10 mouse cellular contexts compared by ENCODE assay signal in genomic region chr8:94733821-94734465, GRCm38 (mm10). TPM values are rescaled to one million over a fixed set of nuclear protein-coding genes. Genes with fewer than 3 reads are reported as not detected.
A peak's percentile ranks its signal among the peaks of the same experiment; 100 is the strongest.
DNase-seq lines count a peak whose midpoint lies in the region; ATAC-seq and TF ChIP-seq lines count a peak whose summit lies in the region.
"Had no signal": no experiment of that assay in that cellular context is flagged by ENCODE, and none has a peak within 500 bp of the region (broad histone marks: within the 10 kb centered on the region; RNA-seq: fewer than 3 reads in every experiment).

No protein-coding gene starts in this region.

- no peak overlapping the region for H3K4me2 ChIP-seq in lung, embryonic 14.5 days
- peak overlapping the region; percentile 80 for H3K4me2 ChIP-seq in liver, embryonic 14.5 days (ENCODE audit: low read depth)
- H3K4me2 ChIP-seq in midbrain, embryonic 15.5 days: no peak overlapping the region

- TF ChIP-seq EP300 in liver, embryonic 14.5 days (IDR thresholded peaks at IDR 0.05; ENCODE audit: low read depth): peak; percentile 93

- H3K27ac ChIP-seq in lung, embryonic 14.5 days (ENCODE audit: low read depth): no peak overlapping the region
- H3K27ac ChIP-seq in liver, embryonic 14.5 days: peak overlapping the region; percentile 98
- no peak overlapping the region for H3K27ac ChIP-seq in midbrain, embryonic 15.5 days

- TF ChIP-seq POLR2A in lung, adult 2 months (IDR thresholded peaks at IDR 0.05; ENCODE audit: borderline replicate concordance, extremely low read depth, low read depth, low read length): no peak

- no peaks in the 10 kb centered on the region for H3K27me3 ChIP-seq in lung, embryonic 14.5 days (ENCODE audit: insufficient read depth, low read length)
- H3K27me3 ChIP-seq in liver, embryonic 14.5 days (ENCODE audit: control insufficient read depth, insufficient read depth, low read length): no peaks in the 10 kb centered on the region
- no peaks in the 10 kb centered on the region for H3K27me3 ChIP-seq in midbrain, embryonic 15.5 days (replicated peaks)

- TF ChIP-seq CTCF in lung, embryonic 14.5 days (IDR thresholded peaks at IDR 0.05; ENCODE audit: low read depth): no peak
- no peak for TF ChIP-seq CTCF in lung, adult 2 months (IDR thresholded peaks at IDR 0.05; ENCODE audit: insufficient read depth, low read length)
- peak; percentile 25; the same call in 1 of the 2 replicates for TF ChIP-seq CTCF in liver, embryonic 14.5 days (IDR thresholded peaks at IDR 0.05; ENCODE audit: low read depth)

- DNase-seq in lung, embryonic 14.5 days: no peak
- no peak for DNase-seq in lung, adult 2 months
- DNase-seq in c-Kit-negative CD71-positive TER-119-positive erythroid progenitor cells, embryonic 14.5 days (ENCODE audit: low read depth, low spot score): peak; percentile 84
- peak; percentile 89 to 92 (median 91) for DNase-seq in liver, embryonic 14.5 days (ENCODE audit: low read depth in 3 of 3, low spot score in 3 of 3)
- peak; percentile 75 to 85 for DNase-seq in spleen, postnatal 36 days (ENCODE audit: low spot score in 2 of 2)
- no peak for DNase-seq in right cerebral cortex, adult 2 months (ENCODE audit: low spot score in 2 of 2)
- no peak for DNase-seq in cerebellum, postnatal 10 days
- DNase-seq: layer of hippocampus, postnatal 36 days had no signal

- peak; percentile 47; the same call in 1 of the 2 replicates for ATAC-seq in lung, embryonic 14.5 days (ENCODE audit: insufficient read depth)
- peak; percentile 97 for ATAC-seq in liver, embryonic 14.5 days (ENCODE audit: insufficient read depth)
- ATAC-seq in midbrain, embryonic 15.5 days (replicated peaks): no peak

- no peaks in the 10 kb centered on the region for H3K36me3 ChIP-seq in lung, embryonic 14.5 days (ENCODE audit: insufficient read depth)
- no peaks in the 10 kb centered on the region for H3K36me3 ChIP-seq in liver, embryonic 14.5 days (replicated peaks; ENCODE audit: control insufficient read depth, insufficient read depth, low read depth)
- no peaks in the 10 kb centered on the region for H3K36me3 ChIP-seq in midbrain, embryonic 15.5 days (replicated peaks)

- H3K9me3 ChIP-seq in lung, embryonic 14.5 days (ENCODE audit: low read depth, low read length): no peaks in the 10 kb centered on the region
- H3K9me3 ChIP-seq in liver, embryonic 14.5 days (ENCODE audit: control insufficient read depth, low read length): peaks cover 3% of the 10 kb centered on the region; the same call in 1 of the 2 replicates
- H3K9me3 ChIP-seq in midbrain, embryonic 15.5 days: no peaks in the 10 kb centered on the region

- no peak overlapping the region for H3K9ac ChIP-seq in lung, embryonic 14.5 days
- peak overlapping the region; percentile 88 for H3K9ac ChIP-seq in liver, embryonic 14.5 days (replicated peaks)
- H3K9ac ChIP-seq in midbrain, embryonic 15.5 days: no peak overlapping the region

- WGBS in lung, embryonic 14.5 days: 58% methylated on average over 5 of the region's 5 CpGs
- 54% methylated on average over 5 of the region's 5 CpGs for whole genome bisulfite sequencing in lung, adult 2 months
- 31% methylated on average over 5 of the region's 5 CpGs for WGBS in liver, embryonic 14.5 days (ENCODE audit: insufficient replicate concordance)
- WGBS in midbrain, embryonic 15.5 days: 72% methylated on average over 5 of the region's 5 CpGs

- H3K4me1 ChIP-seq in lung, embryonic 14.5 days (ENCODE audit: insufficient read depth): no peaks in the 10 kb centered on the region
- H3K4me1 ChIP-seq in lung, adult 2 months (ENCODE audit: control insufficient read depth, insufficient read depth, low read length): peaks cover 11% of the 10 kb centered on the region; the same call in 1 of the 2 replicates
- H3K4me1 ChIP-seq in liver, embryonic 14.5 days (replicated peaks; ENCODE audit: control insufficient read depth in 2 of 2, insufficient read depth in 2 of 2, low read length in 1 of 2): peaks cover 64 to 72% of the 10 kb centered on the region in 2 experiments
- no peaks in the 10 kb centered on the region for H3K4me1 ChIP-seq in midbrain, embryonic 15.5 days

- H3K4me3 ChIP-seq in lung, embryonic 14.5 days (ENCODE audit: low read depth, low read length): no peak overlapping the region
- H3K4me3 ChIP-seq in lung, adult 2 months (replicated peaks; ENCODE audit: extremely low read depth, low read depth, low read length): no peak overlapping the region
- peak overlapping the region; percentile 10 to 19; a peak in 3 of 4 replicates for H3K4me3 ChIP-seq in liver, embryonic 14.5 days (ENCODE audit: insufficient read depth in 1 of 2, low read depth in 2 of 2, low read length in 2 of 2)
- no peak overlapping the region for H3K4me3 ChIP-seq in midbrain, embryonic 15.5 days

RNA-seq across cellular contexts. Expression of gene Ccl22, which starts 11.4 kb away (rescaled TPM):
- polyA plus RNA-seq in lung, embryonic 14.5 days (2014; fragmentation: Nextera tagmentation; extraction: Ambion mirVana): not detected in 2 replicates
- 11.8 and 11.9 TPM in 2 replicates for polyA plus RNA-seq in lung, adult 2 months (2012; rRNA removed)
- 0.17 and 0.19 TPM in 2 replicates for polyA plus RNA-seq in liver, embryonic 14.5 days (2012; rRNA removed)
- polyA plus RNA-seq in liver, embryonic 14.5 days (2014; fragmentation: Nextera tagmentation; extraction: Ambion mirVana): 0.22 and 0.45 TPM in 2 replicates
- polyA plus RNA-seq in midbrain, embryonic 15.5 days (2015; fragmentation: Nextera tagmentation; extraction: Ambion mirVana): 0.14 TPM in 1 of 2 replicates, not detected in the other
- polyA plus RNA-seq: hindbrain, embryonic 11.5 days had no signal

RNA-seq across cellular contexts. Expression of gene Pllp, which starts 37.9 kb away (rescaled TPM):
- polyA plus RNA-seq in lung, embryonic 14.5 days (2014; fragmentation: Nextera tagmentation; extraction: Ambion mirVana): 4.2 and 4.4 TPM in 2 replicates
- 108 and 172 TPM in 2 replicates for polyA plus RNA-seq in lung, adult 2 months (2012; rRNA removed)
- polyA plus RNA-seq in liver, embryonic 14.5 days (2012; rRNA removed): 0.36 and 0.52 TPM in 2 replicates
- 0.85 TPM in 2 replicates for polyA plus RNA-seq in liver, embryonic 14.5 days (2014; fragmentation: Nextera tagmentation; extraction: Ambion mirVana)
- 1.5 and 1.6 TPM in 2 replicates for polyA plus RNA-seq in midbrain, embryonic 15.5 days (2015; fragmentation: Nextera tagmentation; extraction: Ambion mirVana)

RNA-seq across cellular contexts. Expression of gene Cx3cl1, which starts 37.9 kb away (rescaled TPM):
- 7.3 and 8.0 TPM in 2 replicates for polyA plus RNA-seq in lung, embryonic 14.5 days (2014; fragmentation: Nextera tagmentation; extraction: Ambion mirVana)
- 65.8 and 132 TPM in 2 replicates for polyA plus RNA-seq in lung, adult 2 months (2012; rRNA removed)
- 0.11 and 0.12 TPM in 2 replicates for polyA plus RNA-seq in liver, embryonic 14.5 days (2012; rRNA removed)
- 0.33 and 0.34 TPM in 2 replicates for polyA plus RNA-seq in liver, embryonic 14.5 days (2014; fragmentation: Nextera tagmentation; extraction: Ambion mirVana)
- 34.2 and 41.3 TPM in 2 replicates for polyA plus RNA-seq in midbrain, embryonic 15.5 days (2015; fragmentation: Nextera tagmentation; extraction: Ambion mirVana)

Comparison
In these comparisons a context has a peak if more than half of its experiments do, and no peak if none do; other contexts are left out.
1. RNA of gene Pllp, which starts 37.9 kb away (polyA plus RNA-seq): 108 to 172 TPM in lung, adult 2 months; 4.2 to 4.4 TPM in lung, embryonic 14.5 days, 1.5 to 1.6 TPM in midbrain, embryonic 15.5 days and 0.36 to 0.85 TPM in liver, embryonic 14.5 days; every median in the first group is over 10 times any median in the second.
2. DNase-seq: peak in c-Kit-negative CD71-positive TER-119-positive erythroid progenitor cells, embryonic 14.5 days (single experiment), liver, embryonic 14.5 days (3 of 3) and spleen, postnatal 36 days (2 of 2); none in lung, embryonic 14.5 days (single experiment), lung, adult 2 months (single experiment), right cerebral cortex, adult 2 months (0 of 2) and cerebellum, postnatal 10 days (0 of 2).
3. H3K4me3 ChIP-seq: peak in liver, embryonic 14.5 days (2 of 2); none in lung, embryonic 14.5 days (single experiment), lung, adult 2 months (single experiment) and midbrain, embryonic 15.5 days (single experiment).